Mouse (Mus musculus) gonadal fat pad, adult 2 months (tissue): ENCODE data around the gene Hsf2bp. TPM values are rescaled to one million over a fixed set of nuclear protein-coding genes. Genes with fewer than 3 reads are reported as not detected.

ENCODE experiments used
- DNase-seq: peaks from one replicate; pipeline ENCODE4 v3.0.0-alpha.2; 2012; ENCODE audit warnings: low read depth
- polyA plus RNA-seq: library from polyadenylated mRNA; depleted of rRNA; stranded (reverse); fragments of >200 nt; gene quantifications from 2 replicates; pipeline ENCODE4 v1.2.3, GENCODE M21; 2012; rRNA removed

The Hsf2bp gene
- polyA plus RNA-seq, 1 experiment, result 0.69 TPM

- no peak for DNase-seq
Measured at GRCm38 (mm10) chr17:31905791-31906211, 130.3 kb downstream of the Hsf2bp start.

- DNase-seq, result no peak
Measured at GRCm38 (mm10) chr17:31905201-31905790, 130.9 kb downstream of the Hsf2bp start.

- DNase-seq, result no peak
Measured at GRCm38 (mm10) chr17:31904036-31904435, 132.1 kb downstream of the Hsf2bp start.

GRCm38 (mm10) chr17:31902630-31903198, 133.4 kb downstream of the Hsf2bp start:
- DNase-seq, result no peak

- no peak for DNase-seq
Measured at GRCm38 (mm10) chr17:31901461-31902204, 134.5 kb downstream of the Hsf2bp start.

GRCm38 (mm10) chr17:31898941-31899340, 137.2 kb downstream of the Hsf2bp start:
- no peak for DNase-seq

- DNase-seq, result no peak
Measured at GRCm38 (mm10) chr17:31897186-31897793, 138.9 kb downstream of the Hsf2bp start.

- no peak for DNase-seq
Measured at GRCm38 (mm10) chr17:31896751-31897150, 139.4 kb downstream of the Hsf2bp start.

- no peak for DNase-seq
Measured at GRCm38 (mm10) chr17:31896311-31896710, 139.8 kb downstream of the Hsf2bp start.

Other genes starting within 250 kb of the Hsf2bp start
- gene Sik1, start 180.5 kb downstream of the Hsf2bp start, polyA plus RNA-seq, result 19.8 and 25.5 TPM in 2 replicates
- gene Rrp1b, start 249 bp downstream of the Hsf2bp start, polyA plus RNA-seq, result 8.1 and 9.0 TPM in 2 replicates
- gene Notch3, start 130.5 kb upstream of the Hsf2bp start, polyA plus RNA-seq, result 41.3 and 41.7 TPM in 2 replicates
- gene Ephx3, start 153.2 kb upstream of the Hsf2bp start, polyA plus RNA-seq, result 2.6 and 4.1 TPM in 2 replicates
- 15.0 and 29.4 TPM in 2 replicates for gene Brd4, start 248.4 kb upstream of the Hsf2bp start, polyA plus RNA-seq